Mouse (Mus musculus) regulatory T cell (primary cell): ENCODE measurements around the gene Icam4.
"Not testable (repeated sequence)": the region's sequence is repeated elsewhere in the genome, so short reads cannot be mapped to it uniquely, and the experiment has no call there.

Source experiments
- in situ Hi-C: fragments of 300-600 bp; cut with MboI, MseI; formaldehyde crosslinking; loops from one replicate; pipeline ENCODE4 v1.15.1; 2025; ENCODE audit warnings: high pct_unique_total_duplicates

Gene Icam4

DNA sequence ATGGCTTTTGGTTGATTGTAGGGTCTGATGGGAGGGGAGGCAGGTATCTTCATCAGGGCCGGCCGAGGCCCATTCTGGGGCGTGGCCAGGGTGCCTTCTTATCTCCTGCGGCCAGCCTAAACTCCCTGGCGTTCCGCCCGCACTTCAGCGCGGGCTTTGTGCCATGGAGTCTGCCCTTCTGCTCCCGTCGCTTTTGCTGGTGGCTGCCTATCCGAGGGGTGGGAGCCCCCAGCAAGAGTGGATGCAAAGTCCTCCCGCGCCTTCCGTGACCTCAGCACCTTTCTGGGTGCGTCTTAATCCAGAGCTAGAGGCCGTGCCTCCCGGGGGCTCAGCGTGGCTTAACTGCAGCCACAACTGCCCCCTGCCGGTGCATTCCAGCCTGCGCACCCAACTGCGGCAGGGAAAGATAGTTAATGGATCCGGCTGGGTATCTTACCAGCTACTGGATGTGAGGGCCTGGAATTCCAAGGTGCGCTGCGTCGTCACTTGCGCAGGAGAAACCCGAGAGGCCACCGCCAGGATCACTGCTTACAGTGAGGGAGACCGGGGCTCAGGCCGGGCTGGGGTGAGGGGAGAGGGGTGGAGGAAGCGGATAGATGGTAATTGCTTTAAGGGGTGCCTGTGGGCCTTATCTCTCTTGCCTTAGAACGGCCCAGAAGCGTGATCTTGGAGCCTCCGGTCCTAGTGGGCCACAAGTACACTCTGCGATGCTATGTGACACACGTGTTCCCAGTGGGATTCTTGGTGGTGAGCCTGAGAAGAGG, at the start of gene Icam4:
Gene Icam4 (plus strand): TSS at position 83 of the 764 bp plus-strand sequence.
- in situ Hi-C loops, result loop anchor here (5.0 kb wide), 1 partner anchor 118 kb away; the partner anchor contains the start of gene Cdc37

DNA sequence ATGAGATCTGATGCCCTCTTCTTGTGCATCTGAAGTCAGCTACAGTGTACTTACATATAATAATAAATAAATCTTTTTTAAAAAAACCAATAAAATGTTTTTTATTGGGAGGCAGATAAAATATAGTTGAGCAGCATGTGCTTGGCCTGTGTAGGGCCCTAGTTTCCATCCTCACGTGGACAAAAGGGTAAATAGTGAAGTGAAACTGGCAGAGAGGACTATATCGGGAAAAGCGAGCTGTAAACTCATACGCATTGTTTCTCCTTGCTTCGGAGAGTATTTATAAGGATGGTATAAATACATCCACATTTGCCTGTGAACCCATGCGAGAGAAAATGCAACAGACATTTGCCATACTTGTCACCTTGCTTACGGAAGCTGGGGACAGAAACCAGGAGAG, 49.4 kb upstream of the Icam4 start:
- in situ Hi-C loops, result no loop called here

DNA sequence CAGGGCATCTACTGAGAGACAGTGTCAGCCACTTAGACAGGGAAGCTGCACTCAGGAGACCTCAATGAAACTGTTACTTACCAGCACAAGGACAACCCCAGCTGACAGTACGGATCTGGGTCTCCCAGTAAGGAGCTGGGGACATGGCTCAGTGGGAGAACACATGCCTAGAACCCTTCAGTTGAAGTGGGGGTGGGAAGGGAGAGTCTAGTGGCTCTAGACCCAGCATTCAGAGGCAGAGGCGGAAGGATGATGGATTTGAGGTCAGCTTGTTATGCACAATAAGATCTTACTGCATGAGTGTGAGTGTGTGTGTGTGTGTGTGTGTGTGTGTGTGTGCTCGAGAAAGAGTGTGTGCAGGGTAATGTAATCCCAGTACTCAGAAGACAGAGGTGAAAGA, 47.0 kb upstream of the Icam4 start:
- in situ Hi-C loops, result no loop called here

DNA sequence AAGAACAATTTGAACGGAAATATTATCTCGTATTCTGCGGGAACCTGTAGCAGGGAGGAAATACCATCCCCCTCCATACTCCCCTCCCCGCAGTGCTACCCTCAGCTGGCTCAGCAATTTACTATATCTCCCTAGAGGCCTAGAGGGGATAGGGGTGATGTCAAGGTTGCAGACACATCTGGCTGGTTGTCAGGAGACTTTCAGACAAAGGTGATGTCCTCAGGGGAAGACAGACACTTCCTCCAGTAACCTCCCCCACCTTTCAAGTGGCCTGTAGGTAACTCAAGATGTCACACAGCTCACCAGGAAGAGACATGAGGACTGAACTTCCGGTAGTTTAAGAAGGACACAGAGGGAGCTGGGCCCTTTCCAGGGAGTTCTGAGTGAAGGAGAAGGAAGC, 46.0 kb upstream of the Icam4 start:
- in situ Hi-C loops, result no loop called here

DNA sequence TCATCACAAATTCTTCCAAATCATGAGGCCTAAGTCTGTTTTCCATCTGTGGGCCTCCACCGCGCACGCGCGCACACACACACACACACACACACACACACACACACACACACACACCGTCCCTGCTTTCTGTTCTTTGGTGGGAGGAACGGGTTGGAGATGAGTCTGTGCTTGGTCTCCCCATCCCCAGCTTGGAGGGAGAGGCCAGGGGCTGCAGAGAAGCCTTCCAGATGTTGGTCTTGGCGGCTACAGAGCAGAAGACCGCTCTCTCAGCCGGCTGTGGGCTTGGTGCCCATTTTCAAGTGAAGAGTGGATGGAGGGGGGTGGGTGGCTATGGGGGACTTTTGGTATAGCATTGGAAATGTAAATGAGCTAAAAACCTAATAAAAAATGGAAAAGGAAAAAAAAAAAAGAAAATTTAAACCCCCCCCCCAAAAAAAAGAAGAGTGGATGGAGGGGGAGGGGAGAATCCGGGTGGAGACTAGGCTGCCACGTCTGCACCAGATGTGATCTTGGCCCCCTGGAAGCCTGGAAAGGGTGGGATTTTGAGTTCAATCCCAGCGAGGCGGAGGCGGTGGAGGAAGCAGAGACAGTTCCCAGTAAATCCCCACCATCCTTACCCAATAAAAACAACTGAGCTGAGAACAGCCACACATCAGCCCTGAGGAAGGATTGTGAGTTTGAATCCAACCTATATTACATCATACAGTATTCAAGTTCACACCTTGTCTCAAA, 42.1 kb upstream of the Icam4 start:
- in situ Hi-C loops, result no loop called here

DNA sequence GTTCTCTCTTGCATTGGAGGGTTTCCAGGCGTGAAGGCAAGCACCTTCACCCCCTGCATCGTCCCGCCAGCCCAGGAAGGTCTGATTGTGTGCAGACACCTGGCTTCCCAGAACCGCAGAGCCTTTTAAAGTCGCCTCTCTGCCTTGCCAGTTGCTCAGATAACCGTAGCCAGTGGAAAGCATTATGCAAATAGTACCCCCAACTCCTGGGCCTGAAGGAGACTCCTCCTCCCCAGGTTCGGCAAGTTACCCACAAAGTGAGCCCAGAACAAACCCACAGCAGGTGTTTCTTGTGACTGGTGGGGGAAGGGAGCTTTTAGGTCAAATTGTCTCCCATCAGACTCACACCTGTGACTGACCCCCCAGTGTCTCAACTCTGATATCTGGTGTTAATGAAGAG, 41.2 kb upstream of the Icam4 start:
- in situ Hi-C loops, result no loop called here

DNA sequence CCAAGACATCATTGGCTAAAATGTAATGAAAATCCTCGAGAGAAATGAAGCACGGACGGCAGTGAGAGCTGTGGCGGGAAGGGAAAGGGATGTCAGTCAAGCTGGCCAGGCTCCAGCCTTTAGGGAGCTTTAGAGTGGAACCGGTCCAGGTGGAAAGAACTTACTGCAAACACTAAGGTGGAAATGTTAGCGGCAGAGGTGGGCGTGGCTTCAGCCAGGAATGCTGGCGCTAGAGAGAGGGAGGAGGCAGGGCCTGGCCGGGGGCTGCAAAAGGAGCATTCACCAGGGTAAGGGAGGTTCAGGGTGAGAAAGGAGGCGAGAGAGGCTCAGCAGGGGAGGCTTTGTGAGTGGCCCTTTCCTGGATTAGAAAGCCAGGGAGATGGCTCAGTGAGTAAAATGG, 38.3 kb upstream of the Icam4 start:
- in situ Hi-C loops, result no loop called here

DNA sequence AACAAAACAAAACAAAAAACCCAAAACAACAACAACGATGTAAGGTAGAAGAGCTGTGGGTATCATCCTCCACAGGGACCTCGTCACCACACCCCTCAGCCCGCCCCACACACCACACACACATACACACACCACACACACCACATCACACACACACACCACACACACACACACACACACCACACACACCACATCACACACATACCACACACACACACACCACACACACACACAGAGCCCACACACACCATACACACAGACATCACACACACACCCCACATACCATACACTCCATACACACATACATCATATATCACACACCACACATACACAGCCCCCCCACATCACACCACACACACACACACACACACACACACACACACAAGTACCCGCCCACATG, 37.6 kb upstream of the Icam4 start:
- in situ Hi-C loops, result no loop called here

DNA sequence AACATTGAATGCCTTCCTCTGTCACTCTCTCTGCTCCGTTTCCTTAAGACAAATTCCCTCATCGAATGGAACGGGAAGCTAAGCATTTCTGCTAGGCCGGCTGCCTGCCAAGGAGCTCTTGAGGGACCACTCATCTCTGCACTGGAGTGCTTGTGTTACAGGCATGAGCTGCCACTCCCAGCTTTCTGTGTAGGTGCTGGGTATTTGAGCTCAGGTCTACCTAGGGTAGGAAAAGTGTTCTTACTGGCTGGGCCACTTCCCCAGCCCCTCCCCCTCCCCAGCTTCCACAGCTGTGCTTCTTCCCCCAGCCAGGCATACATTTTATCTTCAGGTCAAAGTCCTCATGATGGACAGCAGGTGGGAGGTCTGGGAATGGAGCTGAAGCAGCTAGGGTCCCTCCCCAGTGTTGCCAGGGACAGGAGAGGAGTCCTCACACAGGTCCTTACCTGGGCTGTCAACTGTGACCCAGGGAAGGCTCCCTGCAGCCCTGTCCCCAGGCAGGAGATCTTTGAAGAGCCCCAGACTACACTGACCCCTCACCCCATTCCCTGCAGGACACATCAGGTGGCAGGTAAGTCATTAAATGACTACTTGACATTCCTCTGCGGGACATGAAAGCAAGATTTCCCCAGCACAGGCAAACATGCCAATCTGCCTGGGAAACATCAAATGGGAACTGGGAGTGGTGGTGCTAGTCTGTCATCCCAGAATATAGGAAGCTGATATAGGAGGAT, 35.8 kb upstream of the Icam4 start:
- in situ Hi-C loops, result no loop called here

DNA sequence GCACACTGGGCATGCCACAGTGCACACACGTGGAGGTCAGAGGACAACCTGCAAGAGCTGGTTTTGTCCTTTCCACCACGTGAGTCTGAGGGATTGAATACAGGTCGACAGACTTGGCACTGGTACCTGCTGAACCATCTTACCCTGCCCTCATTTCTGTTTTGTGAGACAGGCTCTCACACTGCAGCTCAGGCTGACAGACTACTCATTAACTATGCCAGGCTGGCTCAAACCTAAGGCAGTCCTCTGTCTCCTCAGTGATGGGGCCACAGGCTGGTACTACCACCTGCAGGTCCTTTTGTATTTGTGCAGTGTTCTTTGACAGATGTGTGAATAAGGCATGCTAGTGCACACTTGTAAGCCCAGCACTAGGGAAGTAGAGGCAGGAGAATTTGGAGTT, 34.1 kb upstream of the Icam4 start:
- in situ Hi-C loops, result no loop called here

DNA sequence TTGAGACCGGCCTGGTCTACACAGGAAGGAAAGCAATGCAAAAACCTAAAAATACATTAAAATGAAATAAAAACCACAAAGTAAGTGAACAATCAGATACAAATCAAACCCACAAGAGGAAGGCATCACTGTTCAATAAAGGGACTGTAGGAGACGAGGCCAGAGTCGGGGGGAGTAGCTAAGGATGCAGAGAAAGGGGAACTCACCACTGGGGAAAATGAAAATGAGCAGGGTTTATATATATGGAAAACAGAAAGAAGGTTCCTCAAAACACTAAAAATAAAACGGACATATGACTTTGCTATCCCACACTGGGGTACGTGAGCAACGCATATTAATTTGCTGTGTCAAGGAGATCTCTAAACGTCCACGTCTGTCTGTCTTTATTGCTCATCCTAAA, 32.1 kb upstream of the Icam4 start:
- in situ Hi-C loops, result no loop called here

DNA sequence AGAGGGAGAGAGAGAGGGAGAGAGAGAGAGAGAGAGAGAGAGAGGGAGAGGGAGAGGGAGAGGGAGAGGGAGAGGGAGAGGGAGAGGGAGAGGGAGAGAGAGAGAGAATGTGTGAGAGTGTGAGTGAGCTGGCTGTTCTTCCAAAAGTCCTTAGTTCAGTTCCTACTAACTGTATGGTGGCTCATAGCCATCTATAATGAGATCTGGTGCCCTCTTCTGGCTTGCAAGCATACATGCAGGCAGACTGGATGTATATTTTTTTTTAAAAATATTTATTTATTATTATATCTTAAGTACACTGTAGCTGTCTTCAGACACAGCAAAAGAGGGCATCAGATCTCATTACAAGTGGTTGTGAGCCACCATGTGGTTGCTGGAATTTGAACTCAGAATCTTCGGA, 30.8 kb upstream of the Icam4 start:
- in situ Hi-C loops, result not testable (repeated sequence)

DNA sequence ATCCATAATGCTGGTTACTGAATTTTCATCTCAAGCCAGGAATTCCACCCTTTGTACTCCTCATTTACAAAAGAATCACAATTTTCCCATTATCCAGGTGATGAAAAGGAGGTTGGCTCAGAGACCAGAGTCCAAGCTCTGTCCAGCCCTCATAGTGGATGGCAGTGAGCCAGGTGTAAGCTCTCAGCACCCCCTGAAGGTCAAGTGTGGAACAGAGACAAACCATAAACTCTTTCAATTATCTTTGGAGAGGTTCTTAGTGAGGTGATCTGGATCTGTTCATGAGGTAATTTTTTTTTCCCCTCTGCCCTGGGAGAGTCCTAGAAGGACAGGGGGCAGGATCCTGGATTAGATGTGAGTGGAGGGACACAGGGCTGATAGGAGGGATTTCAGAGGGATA, 28.4 kb upstream of the Icam4 start:
- in situ Hi-C loops, result loop anchor here (25.0 kb wide), 1 partner anchor 89 kb away; no protein-coding TSS in a partner anchor

DNA sequence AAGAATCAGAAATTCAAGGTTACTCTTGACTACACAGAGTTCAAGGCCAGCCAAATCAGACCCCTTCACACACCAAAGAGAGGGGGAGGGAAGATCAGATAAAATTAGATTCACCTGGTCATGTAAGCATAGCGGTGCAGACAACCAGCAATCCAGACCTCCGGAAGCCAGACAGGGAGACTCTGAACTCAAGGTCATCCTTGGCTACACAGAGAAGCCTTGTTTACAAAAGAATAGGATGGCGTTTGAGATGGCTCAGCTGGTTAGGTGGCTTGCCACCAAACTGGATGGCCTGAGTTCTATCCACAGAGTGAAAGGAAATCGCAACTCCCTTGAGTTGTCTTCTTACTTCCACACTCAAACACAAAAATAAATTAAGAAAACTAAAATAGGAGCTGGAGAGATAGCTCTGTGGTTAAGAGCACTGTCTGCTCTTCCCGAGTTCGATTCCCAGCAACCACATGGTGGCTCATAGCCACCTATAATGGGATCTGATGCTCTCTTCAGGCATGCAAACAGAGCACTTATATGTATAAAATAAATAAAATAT, 27.4 kb upstream of the Icam4 start:
- in situ Hi-C loops, result loop anchor here (25.0 kb wide), 1 partner anchor 89 kb away; no protein-coding TSS in a partner anchor

DNA sequence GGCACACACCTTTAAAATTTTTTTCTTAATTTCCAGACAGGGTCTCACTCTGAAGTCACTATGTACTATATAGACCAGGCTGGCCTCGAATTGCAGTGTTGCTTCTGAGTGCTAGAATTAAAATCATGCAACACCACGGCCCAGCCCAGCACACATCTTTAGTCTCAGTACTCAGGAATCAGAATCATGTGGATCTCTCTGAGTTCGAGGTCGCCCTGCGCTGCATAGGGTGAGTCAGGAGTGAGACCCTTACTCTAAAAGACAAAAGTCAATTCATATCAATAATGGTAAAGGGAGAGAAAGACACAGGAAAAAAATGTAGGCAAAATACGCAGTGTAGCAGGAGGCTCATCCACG, 26.9 kb upstream of the Icam4 start:
- in situ Hi-C loops, result loop anchor here (25.0 kb wide), 1 partner anchor 90 kb away; no protein-coding TSS in a partner anchor

DNA sequence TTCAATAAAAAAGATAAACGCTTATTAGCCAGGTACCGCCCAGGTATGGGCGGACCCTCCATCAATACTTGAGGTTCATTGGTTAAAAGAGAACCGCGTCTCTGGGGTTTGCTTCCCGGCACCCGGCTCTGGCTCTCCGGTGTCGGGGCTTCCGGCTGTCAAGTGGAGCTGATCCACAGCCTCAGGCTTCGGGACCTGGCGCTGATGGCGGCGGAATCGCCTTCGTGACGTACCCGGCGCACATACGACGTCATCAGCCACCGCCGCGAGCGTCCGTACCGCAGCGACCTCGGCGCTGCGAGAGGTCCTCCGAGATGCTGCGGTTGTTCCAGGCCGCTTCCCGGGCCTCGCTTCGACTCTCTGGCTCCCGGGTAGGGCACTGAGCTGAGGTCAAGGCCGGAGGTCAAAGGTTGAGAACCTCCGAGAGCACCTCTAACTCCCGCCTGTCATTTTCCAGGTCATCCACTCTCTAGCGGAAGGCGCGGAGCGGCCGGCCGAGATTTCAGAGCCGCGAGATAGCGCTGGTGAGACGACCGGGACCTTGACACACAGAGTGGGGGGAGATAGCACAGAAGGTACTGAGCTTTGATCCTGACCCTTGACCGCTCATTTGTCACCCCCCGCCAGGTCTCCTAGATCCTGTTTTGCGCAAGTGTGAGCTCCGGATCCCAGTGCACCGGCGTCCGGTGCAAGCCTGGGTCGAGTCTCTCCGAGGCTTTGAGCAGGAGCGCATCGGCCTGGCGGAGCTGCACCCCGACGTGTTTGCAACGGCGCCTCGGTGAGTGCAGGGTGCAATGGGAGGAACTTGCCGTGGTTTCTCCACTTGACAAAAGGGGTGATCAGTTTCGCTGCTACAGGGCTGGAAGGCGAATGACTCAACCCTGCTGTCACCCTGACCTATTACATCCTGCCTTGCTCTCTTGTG, 26.3 kb upstream of the Icam4 start, which contains the start of gene Mrpl4:
Gene Mrpl4 (plus strand): TSS at position 112 of the 925 bp plus-strand sequence.
- in situ Hi-C loops, result loop anchor here (25.0 kb wide), 1 partner anchor 91 kb away; no protein-coding TSS in a partner anchor

DNA sequence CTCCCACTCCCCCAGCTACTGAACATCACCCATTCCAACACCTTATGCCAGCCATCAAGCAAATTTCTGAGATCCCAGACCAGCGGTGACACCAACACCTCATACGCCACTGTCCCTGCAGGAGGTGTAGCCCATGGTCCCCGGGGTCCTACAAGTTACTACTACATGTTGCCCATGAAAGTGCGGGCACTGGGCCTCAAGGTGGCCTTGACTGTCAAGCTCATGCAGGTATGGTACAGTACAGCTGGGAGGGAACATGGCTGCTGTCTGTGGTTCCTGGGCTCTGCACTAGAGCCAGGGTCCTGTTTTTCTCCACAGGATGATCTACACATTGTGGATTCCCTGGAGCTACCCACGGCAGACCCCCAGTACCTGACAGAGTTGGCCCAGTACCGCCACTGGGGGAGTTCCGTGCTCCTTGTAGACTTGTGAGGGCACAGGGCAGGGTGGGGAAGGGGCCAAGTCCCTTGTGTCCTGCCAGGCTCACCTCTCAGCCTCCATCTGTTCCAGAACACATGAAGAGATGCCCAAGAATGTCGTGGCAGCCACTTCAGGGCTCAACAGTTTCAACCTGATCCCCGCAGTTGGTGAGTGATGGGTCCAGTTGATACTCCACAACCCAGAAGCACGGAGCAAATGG, 21.7 kb upstream of the Icam4 start:
- in situ Hi-C loops, result loop anchor here (25.0 kb wide), 1 partner anchor 95 kb away; no protein-coding TSS in a partner anchor

DNA sequence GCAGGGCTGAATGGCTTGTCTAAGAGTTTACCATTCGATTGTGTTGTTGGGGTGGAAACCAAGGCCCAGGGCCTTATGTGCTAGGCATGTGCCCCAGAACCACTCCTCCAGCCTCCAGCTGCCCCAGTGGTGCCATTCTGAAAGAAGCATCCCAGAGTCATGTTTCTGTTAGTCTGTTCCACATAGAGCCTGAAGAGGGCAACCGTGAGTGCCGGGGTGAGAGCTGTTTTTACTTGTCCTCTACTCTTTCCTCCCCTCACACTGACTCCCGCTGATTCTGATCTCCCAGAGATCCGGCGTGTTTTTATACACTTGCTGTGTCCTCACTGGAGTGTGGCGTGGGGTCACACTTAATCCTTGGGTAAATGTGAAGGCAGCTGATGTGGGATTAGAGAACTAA, 21.2 kb upstream of the Icam4 start:
- in situ Hi-C loops, result loop anchor here (25.0 kb wide), 1 partner anchor 96 kb away; no protein-coding TSS in a partner anchor

DNA sequence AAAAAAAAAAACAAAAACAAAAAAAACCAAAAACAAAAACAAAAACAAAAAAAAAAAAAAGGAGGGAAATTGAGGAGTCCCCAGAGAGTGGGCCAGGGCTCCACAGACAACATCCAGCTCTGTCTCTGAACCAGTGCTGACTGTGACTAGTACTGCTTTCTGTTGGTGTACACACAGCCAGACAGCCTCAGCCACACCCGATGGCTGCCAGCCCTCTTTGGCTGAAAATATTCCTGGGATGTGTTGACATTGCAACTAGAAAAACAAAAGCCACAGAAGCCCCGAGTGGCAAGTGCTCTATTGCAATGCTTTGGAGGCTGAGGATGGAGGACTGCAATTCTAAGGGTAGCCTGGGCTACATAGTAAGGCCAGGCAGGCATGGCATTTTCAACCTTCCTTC, 18.8 kb upstream of the Icam4 start:
- in situ Hi-C loops, result loop anchor here (25.0 kb wide), 1 partner anchor 98 kb away; no protein-coding TSS in a partner anchor

DNA sequence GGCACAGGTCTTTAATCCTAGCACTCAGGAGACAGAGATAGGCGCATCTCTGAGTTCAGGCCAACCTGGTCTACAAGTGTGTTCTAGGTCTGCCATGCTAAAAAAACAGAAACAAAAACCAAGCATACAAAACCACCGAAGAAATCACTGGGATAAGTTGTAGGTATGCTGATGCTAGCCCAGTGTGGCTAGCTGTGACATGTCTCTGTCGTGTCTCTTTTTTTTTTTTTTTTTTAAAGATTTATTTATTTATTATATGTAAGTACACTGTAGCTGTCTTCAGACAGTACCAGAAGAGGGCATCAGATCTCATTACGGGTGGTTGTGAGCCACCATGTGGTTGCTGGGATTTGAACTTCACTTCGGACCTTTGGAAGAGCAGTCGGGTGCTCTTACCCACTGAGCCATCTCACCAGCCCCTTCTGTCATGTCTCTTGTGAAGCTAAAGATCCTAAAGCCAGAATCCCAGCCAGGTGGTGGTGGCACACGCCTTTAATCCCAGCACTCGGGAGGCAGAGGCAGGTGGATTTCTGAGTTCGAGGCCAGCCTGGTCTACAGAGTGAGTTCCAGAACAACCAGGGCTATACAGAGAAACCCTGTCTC, 18.1 kb upstream of the Icam4 start:
- in situ Hi-C loops, result loop anchor here (25.0 kb wide), 1 partner anchor 99 kb away; no protein-coding TSS in a partner anchor
